Mouse (Mus musculus) intestine, postnatal 0 days (tissue): ENCODE data around the gene Snx1. TPM values are rescaled to one million over a fixed set of nuclear protein-coding genes. Genes with fewer than 3 reads are reported as not detected.
A peak's percentile ranks its signal among the peaks of the same experiment; 100 is the strongest.

Source experiments
- ATAC-seq: fragments of 200-750 bp; cut with Nextera tagmentation; 2 replicates; pipeline ENCODE4 v1.8.0; 2017; ENCODE audit warnings: mild to moderate bottlenecking, moderate TSS enrichment, moderate library complexity
- H3K27ac ChIP-seq: fragments of 300-500 bp; sonication (generic); 2 replicates; pipeline ENCODE4 v1.5.1; 2014; ENCODE audit warnings: mild to moderate bottlenecking, low read depth, low read length, moderate library complexity
- H3K27me3 ChIP-seq: fragments of 300-500 bp; sonication (generic); replicated peaks from 2 replicates; pipeline ENCODE4 v1.6.1; 2014; ENCODE audit warnings: low read length, mixed read lengths; ENCODE audit not compliant: control insufficient read depth, insufficient read depth
- H3K36me3 ChIP-seq: fragments of 300-500 bp; sonication (generic); 2 replicates; pipeline ENCODE4 v1.6.1; 2014; ENCODE audit warnings: mild to moderate bottlenecking, moderate library complexity; ENCODE audit not compliant: control insufficient read depth, insufficient read depth
- H3K4me1 ChIP-seq: fragments of 300-500 bp; sonication (generic); replicated peaks from 2 replicates; pipeline ENCODE4 v1.6.1; 2014; ENCODE audit warnings: antibody characterized with exemption, low read length, mixed read lengths; ENCODE audit not compliant: control insufficient read depth, insufficient read depth
- H3K4me2 ChIP-seq: fragments of 300-500 bp; sonication (generic); replicated peaks from 2 replicates; pipeline ENCODE4 v1.6.1; 2014; ENCODE audit warnings: low read depth, mild to moderate bottlenecking, moderate library complexity
- H3K4me3 ChIP-seq: fragments of 300-500 bp; sonication (generic); 2 replicates; pipeline ENCODE4 v1.5.1; 2014; ENCODE audit warnings: low read depth, low read length
- H3K9ac ChIP-seq: fragments of 300-500 bp; sonication (generic); 2 replicates; pipeline ENCODE4 v1.6.1; 2014; ENCODE audit warnings: mild to moderate bottlenecking, low read depth, low read length
- H3K9me3 ChIP-seq: fragments of 300-500 bp; sonication (generic); 2 replicates; pipeline ENCODE4 v1.6.1; 2016; ENCODE audit warnings: mixed run types; ENCODE audit not compliant: control insufficient read depth
- CTCF ChIP-seq: sonication (generic); IDR thresholded peaks from 2 replicates; pipeline ENCODE4 v1.5.1; 2016; ENCODE audit warnings: low read depth, mild to moderate bottlenecking, control low read depth, antibody characterized with exemption, moderate library complexity
- WGBS: fragments of 180-500 bp; shearing (Covaris S2); extraction: QIAGEN DNeasy Blood & Tissue Kit; methylation state at CpG from one replicate; pipeline ENCODE4 v1.1.7; 2014; 5-methylcytosine and 5-hydroxymethylcytosine counted together
- polyA plus RNA-seq: library from polyadenylated mRNA; unstranded; fragments of >200 nt; fragmentation: Nextera tagmentation; extraction: Ambion mirVana; gene quantifications from 2 replicates; pipeline ENCODE4 v1.2.1, GENCODE M21; 2015

The Snx1 gene
- polyA plus RNA-seq, 1 experiment from 2014 or later = 122 TPM

GRCm38 (mm10) chr9:66078493-66078892 is 47.9 kb downstream of the Snx1 start:
- no peaks in the 10 kb centered on the region for H3K36me3 ChIP-seq
- no peaks in the 10 kb centered on the region for H3K27me3 ChIP-seq
- WGBS = 11% methylated on average over 14 of the region's 14 CpGs
- peak overlapping the region; percentile 37 for H3K4me2 ChIP-seq
- H3K9me3 ChIP-seq = no peaks in the 10 kb centered on the region
- H3K4me1 ChIP-seq = 0 out of 2 replicates have a peak, but pooled peaks cover 2% of the 10 kb centered on the region
- no peak overlapping the region for H3K27ac ChIP-seq
- no peak for TF ChIP-seq CTCF
- no peak for ATAC-seq
- no peak overlapping the region for H3K9ac ChIP-seq
- H3K4me3 ChIP-seq = no peak overlapping the region

GRCm38 (mm10) chr9:66078072-66078471 is 48.3 kb downstream of the Snx1 start:
- no peaks in the 10 kb centered on the region for H3K27me3 ChIP-seq
- H3K4me1 ChIP-seq = 0 out of 2 replicates have a peak, but pooled peaks cover 2% of the 10 kb centered on the region
- ATAC-seq = no peak
- H3K4me3 ChIP-seq = no peak overlapping the region
- no peaks in the 10 kb centered on the region for H3K9me3 ChIP-seq
- WGBS = 68% methylated on average over 3 of the region's 3 CpGs
- no peaks in the 10 kb centered on the region for H3K36me3 ChIP-seq
- no peak for TF ChIP-seq CTCF
- H3K9ac ChIP-seq = no peak overlapping the region
- H3K4me2 ChIP-seq = peak overlapping the region; percentile 37
- no peak overlapping the region for H3K27ac ChIP-seq

GRCm38 (mm10) chr9:66072754-66073153 is 53.6 kb downstream of the Snx1 start:
- 84% methylated on average over 7 of the region's 7 CpGs for WGBS
- H3K9me3 ChIP-seq = no peaks in the 10 kb centered on the region
- no peak for ATAC-seq
- no peak overlapping the region for H3K4me3 ChIP-seq
- peaks cover 11% of the 10 kb centered on the region; the same call in 1 of the 2 replicates for H3K27me3 ChIP-seq
- no peak overlapping the region for H3K4me2 ChIP-seq
- no peak for TF ChIP-seq CTCF
- H3K36me3 ChIP-seq = no peaks in the 10 kb centered on the region
- no peak overlapping the region for H3K9ac ChIP-seq
- H3K27ac ChIP-seq = no peak overlapping the region
- H3K4me1 ChIP-seq = 0 out of 2 replicates have a peak, but pooled peaks cover 8% of the 10 kb centered on the region

- TF ChIP-seq CTCF = no peak
- Histone ChIP-seq H3K9me3 (no peaks in the 10 kb centered on the region), H3K9ac (no peak overlapping the region), H3K27me3 (peaks cover 11% of the 10 kb centered on the region; the same call in 1 of the 2 replicates), H3K4me2 (no peak overlapping the region), H3K4me3 (no peak overlapping the region), H3K36me3 (peaks cover 21% of the 10 kb centered on the region), H3K4me1 (0 out of 2 replicates have a peak, but pooled peaks cover 8% of the 10 kb centered on the region), H3K27ac (no peak overlapping the region)
- 0 out of 2 replicates have a peak, but pooled peaks have one; percentile 1 for ATAC-seq
- WGBS = 83% methylated on average over 5 of the region's 5 CpGs
Measured at GRCm38 (mm10) chr9:66070151-66070550, 56.2 kb downstream of the Snx1 start.

GRCm38 (mm10) chr9:66069583-66069982 is 56.8 kb downstream of the Snx1 start, which contains the start of gene Snx22:
Gene Snx22, minus strand, starts transcription at chr9:66069719.
- Histone ChIP-seq H3K9ac (peak within 1 kb of the TSS; percentile 42), H3K27ac (no peak within 1 kb of the TSS), H3K27me3 (peaks cover 11% of the 10 kb centered on the region; the same call in 1 of the 2 replicates), H3K4me1 (0 out of 2 replicates have a peak, but pooled peaks cover 8% of the 10 kb centered on the region), H3K4me3 (peak within 1 kb of the TSS; percentile 58), H3K4me2 (peak within 1 kb of the TSS; percentile 96), H3K9me3 (no peaks in the 10 kb centered on the region), H3K36me3 (peaks cover 23% of the 10 kb centered on the region)
- no peak for TF ChIP-seq CTCF
- peak; percentile 82 for ATAC-seq
- WGBS = under 1% methylated on average over 22 of the region's 22 CpGs

- H3K27me3 ChIP-seq = peaks cover 11% of the 10 kb centered on the region; the same call in 1 of the 2 replicates
- 0 out of 2 replicates have a peak, but pooled peaks cover 8% of the 10 kb centered on the region for H3K4me1 ChIP-seq
- peak overlapping the region; percentile 58 for H3K4me3 ChIP-seq
- no peaks in the 10 kb centered on the region for H3K9me3 ChIP-seq
- 0 out of 2 replicates have a peak, but pooled peaks have one; percentile 6 for TF ChIP-seq CTCF
- WGBS = 1% methylated on average over 30 of the region's 30 CpGs
- peak overlapping the region; percentile 42; the same call in 1 of the 2 replicates for H3K9ac ChIP-seq
- ATAC-seq = peak; percentile 34
- H3K4me2 ChIP-seq = peak overlapping the region; percentile 96
- peaks cover 29% of the 10 kb centered on the region for H3K36me3 ChIP-seq
- H3K27ac ChIP-seq = no peak overlapping the region
Measured at GRCm38 (mm10) chr9:66068971-66069391, 57.4 kb downstream of the Snx1 start.
